Mouse (Mus musculus) heart, adult 2 months (tissue): Measurements from ENCODE around the gene B230217C12Rik.

Experiments used
- CTCF ChIP-seq: fragments of 200-600 bp; IDR thresholded peaks from 2 replicates; pipeline ENCODE4 v1.8.1; 2022; ENCODE audit warnings: antibody characterized with exemption, mild to moderate bottlenecking, moderate library complexity
- EP300 ChIP-seq: fragments of 200-500 bp; IDR thresholded peaks from 2 replicates; pipeline ENCODE4 v1.6.1; 2011; ENCODE audit warnings: low read depth, low read length, control low read depth; ENCODE audit not compliant: insufficient read depth
- POLR2A ChIP-seq: fragments of 200-500 bp; IDR thresholded peaks from 2 replicates; pipeline ENCODE4 v1.6.1; 2011; ENCODE audit warnings: mild to moderate bottlenecking, low read depth, low read length, control low read depth; ENCODE audit not compliant: insufficient read depth

GRCm38 (mm10) chr11:97880362-97880761, 39.8 kb downstream of the B230217C12Rik start:
- TF ChIP-seq POLR2A: no peak
- no peak for TF ChIP-seq CTCF
- TF ChIP-seq EP300: no peak
